Mouse (Mus musculus) erythroblast, embryonic 14.5 days (primary cell): ENCODE data around the gene Nxf1.

ENCODE experiments used
- GATA1 ChIP-seq: IDR thresholded peaks from 2 replicates; pipeline ENCODE4 v1.6.1; 2012; ENCODE audit warnings: low read length, inconsistent platforms, mixed read lengths
- TAL1 ChIP-seq: IDR thresholded peaks from 3 replicates; pipeline ENCODE4 v1.6.1; 2012; ENCODE audit warnings: low read length, inconsistent platforms, mixed read lengths

GRCm38 (mm10) chr19:8726609-8727390 lies 30.1 kb upstream of the Nxf1 start:
- TF ChIP-seq GATA1 (no peak), TAL1 (no peak)
